Mouse (Mus musculus): ENCODE results near the gene Ak4. TPM values are rescaled to one million over a fixed set of nuclear protein-coding genes. Genes with fewer than 3 reads are reported as not detected.
"Not testable (repeated sequence)": the region's sequence is repeated elsewhere in the genome, so short reads cannot be mapped to it uniquely, and the experiment has no call there.

The Ak4 gene
- polyA plus RNA-seq, 2 experiments, result 3.5 to 6.5 TPM

GRCm38 (mm10) chr4:101439738-101440389 is 20.8 kb downstream of the Ak4 start:
- ATAC-seq (ENCODE audit: insufficient read depth) (peak; percentile 45; the same call in 1 of the 2 replicates), DNase-seq (ENCODE audit: low read depth in 3 of 3, low spot score in 3 of 3) (no peak)
- Histone ChIP-seq H3K9me3 (ENCODE audit: control insufficient read depth, low read length) (no peaks in the 10 kb centered on the region), H3K27me3 (ENCODE audit: control insufficient read depth, insufficient read depth, low read length) (no peaks in the 10 kb centered on the region), H3K4me2 (ENCODE audit: low read depth) (no peak overlapping the region), H3K27ac (no peak overlapping the region), H3K36me3 (replicated peaks; ENCODE audit: control insufficient read depth, insufficient read depth, low read depth) (no peaks in the 10 kb centered on the region), H3K4me1 (replicated peaks; ENCODE audit: control insufficient read depth in 2 of 2, insufficient read depth in 2 of 2, low read length in 1 of 2) (no peaks in the 10 kb centered on the region), H3K4me3 (ENCODE audit: insufficient read depth in 1 of 2, low read depth in 2 of 2, low read length in 2 of 2) (no peak overlapping the region), H3K9ac (replicated peaks) (no peak overlapping the region)
- TF ChIP-seq EP300 (IDR thresholded peaks at IDR 0.05; ENCODE audit: low read depth), result no peak
- TF ChIP-seq CTCF (IDR thresholded peaks at IDR 0.05; ENCODE audit: low read depth), result no peak
- 42% methylated on average over 13 of the region's 13 CpGs for WGBS (ENCODE audit: insufficient replicate concordance)

- Histone ChIP-seq H3K9me3 (ENCODE audit: control insufficient read depth, low read length) (no peaks in the 10 kb centered on the region), H3K4me1 (replicated peaks; ENCODE audit: control insufficient read depth in 2 of 2, insufficient read depth in 2 of 2, low read length in 1 of 2) (no peaks in the 10 kb centered on the region), H3K4me3 (ENCODE audit: insufficient read depth in 1 of 2, low read depth in 2 of 2, low read length in 2 of 2) (no peak overlapping the region), H3K27ac (no peak overlapping the region), H3K4me2 (ENCODE audit: low read depth) (no peak overlapping the region), H3K36me3 (replicated peaks; ENCODE audit: control insufficient read depth, insufficient read depth, low read depth) (no peaks in the 10 kb centered on the region), H3K27me3 (ENCODE audit: control insufficient read depth, insufficient read depth, low read length) (no peaks in the 10 kb centered on the region), H3K9ac (replicated peaks) (no peak overlapping the region)
- DNase-seq (ENCODE audit: low read depth in 3 of 3, low spot score in 3 of 3) (no peak), ATAC-seq (ENCODE audit: insufficient read depth) (no peak)
- TF ChIP-seq EP300 (IDR thresholded peaks at IDR 0.05; ENCODE audit: low read depth) (no peak), CTCF (IDR thresholded peaks at IDR 0.05; ENCODE audit: low read depth) (no peak)
- WGBS (ENCODE audit: insufficient replicate concordance), result 70% methylated on average over 2 of the region's 2 CpGs
Measured at GRCm38 (mm10) chr4:101442791-101443190, 23.7 kb downstream of the Ak4 start.

- Histone ChIP-seq H3K27ac (no peak overlapping the region), H3K27me3 (ENCODE audit: control insufficient read depth, insufficient read depth, low read length) (no peaks in the 10 kb centered on the region), H3K36me3 (replicated peaks; ENCODE audit: control insufficient read depth, insufficient read depth, low read depth) (no peaks in the 10 kb centered on the region), H3K4me3 (ENCODE audit: insufficient read depth in 1 of 2, low read depth in 2 of 2, low read length in 2 of 2) (no peak overlapping the region), H3K4me2 (ENCODE audit: low read depth) (no peak overlapping the region), H3K9ac (replicated peaks) (no peak overlapping the region), H3K9me3 (ENCODE audit: control insufficient read depth, low read length) (no peaks in the 10 kb centered on the region), H3K4me1 (replicated peaks; ENCODE audit: control insufficient read depth in 2 of 2, insufficient read depth in 2 of 2, low read length in 1 of 2) (no peaks in the 10 kb centered on the region)
- TF ChIP-seq CTCF (IDR thresholded peaks at IDR 0.05; ENCODE audit: low read depth) (no peak), EP300 (IDR thresholded peaks at IDR 0.05; ENCODE audit: low read depth) (no peak)
- 54% methylated on average over 7 of the region's 7 CpGs for WGBS (ENCODE audit: insufficient replicate concordance)
- DNase-seq (ENCODE audit: low read depth in 3 of 3, low spot score in 3 of 3) (no peak), ATAC-seq (ENCODE audit: insufficient read depth) (no peak)
Measured at GRCm38 (mm10) chr4:101443419-101443991, 24.4 kb downstream of the Ak4 start.

- Histone ChIP-seq H3K36me3 (replicated peaks; ENCODE audit: control insufficient read depth, insufficient read depth, low read depth) (no peaks in the 10 kb centered on the region), H3K9me3 (ENCODE audit: control insufficient read depth, low read length) (no peaks in the 10 kb centered on the region), H3K9ac (replicated peaks) (no peak overlapping the region), H3K4me2 (ENCODE audit: low read depth) (no peak overlapping the region), H3K4me1 (replicated peaks; ENCODE audit: control insufficient read depth in 2 of 2, insufficient read depth in 2 of 2, low read length in 1 of 2) (no peaks in the 10 kb centered on the region), H3K27ac (no peak overlapping the region), H3K27me3 (ENCODE audit: control insufficient read depth, insufficient read depth, low read length) (no peaks in the 10 kb centered on the region), H3K4me3 (ENCODE audit: insufficient read depth in 1 of 2, low read depth in 2 of 2, low read length in 2 of 2) (no peak overlapping the region)
- ATAC-seq (ENCODE audit: insufficient read depth), result no peak
- WGBS (ENCODE audit: insufficient replicate concordance), result 64% methylated on average over 4 of the region's 4 CpGs
- DNase-seq (ENCODE audit: low read depth in 3 of 3, low spot score in 3 of 3), result no peak
- TF ChIP-seq EP300 (IDR thresholded peaks at IDR 0.05; ENCODE audit: low read depth) (no peak), CTCF (IDR thresholded peaks at IDR 0.05; ENCODE audit: low read depth) (no peak)
Measured at GRCm38 (mm10) chr4:101445660-101446059, 26.6 kb downstream of the Ak4 start.

- not testable (repeated sequence) for H3K4me1 ChIP-seq (replicated peaks; ENCODE audit: control insufficient read depth in 2 of 2, insufficient read depth in 2 of 2, low read length in 1 of 2); H3K4me3 ChIP-seq (ENCODE audit: insufficient read depth in 1 of 2, low read depth in 2 of 2, low read length in 2 of 2); H3K36me3 ChIP-seq (replicated peaks; ENCODE audit: control insufficient read depth, insufficient read depth, low read depth); H3K9ac ChIP-seq (replicated peaks); H3K9me3 ChIP-seq (ENCODE audit: control insufficient read depth, low read length); H3K27ac ChIP-seq; ATAC-seq (ENCODE audit: insufficient read depth); H3K27me3 ChIP-seq (ENCODE audit: control insufficient read depth, insufficient read depth, low read length); DNase-seq (ENCODE audit: low read depth in 3 of 3, low spot score in 3 of 3); H3K4me2 ChIP-seq (ENCODE audit: low read depth)
- 73% methylated on average over 9 of the region's 9 CpGs for WGBS (ENCODE audit: insufficient replicate concordance)
Measured at GRCm38 (mm10) chr4:101446606-101447005, 27.5 kb downstream of the Ak4 start.

Data from liver, embryonic 14.5 days (tissue).